In the genomic region with DNA sequence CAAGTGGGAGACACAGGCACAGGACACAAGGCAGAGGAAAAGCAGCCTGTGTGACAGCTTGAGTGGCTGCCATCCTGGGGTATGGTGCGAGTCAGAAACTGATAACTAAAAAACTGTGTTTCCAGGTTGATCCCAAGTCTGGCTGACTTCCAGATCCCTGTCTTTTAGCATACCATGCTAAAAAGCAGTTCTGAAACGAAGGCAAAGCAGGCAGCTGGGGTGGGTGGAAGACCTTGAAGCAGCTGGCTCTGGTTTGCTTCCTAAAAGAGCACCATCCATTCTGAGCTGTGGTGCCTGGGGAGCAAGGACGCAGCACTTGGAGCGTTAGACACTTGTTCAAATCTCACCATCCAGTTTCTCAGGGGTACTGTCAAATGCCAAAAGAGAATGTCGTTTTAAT, we compare ENCODE assay signal across 15 mouse cellular contexts.
DNase-seq lines count a peak whose midpoint lies in the region; ATAC-seq and TF ChIP-seq lines count a peak whose summit lies in the region.
"Had no signal": no experiment of that assay in that cellular context is flagged by ENCODE, and none has a peak within 500 bp of the region (broad histone marks: within the 10 kb centered on the region; RNA-seq: fewer than 3 reads in every experiment).

No protein-coding gene starts in this region.

- H3K4me3 ChIP-seq in forebrain, embryonic 15.5 days = no peak overlapping the region
- H3K4me3 ChIP-seq in forebrain, embryonic 11.5 days (ENCODE audit: low read depth, low read length) = no peak overlapping the region
- H3K4me3 ChIP-seq in limb, embryonic 14.5 days (replicated peaks; ENCODE audit: low read length) = no peak overlapping the region
- H3K4me3 ChIP-seq in limb, embryonic 10.5 days = no peak overlapping the region
- H3K4me3 ChIP-seq in forebrain, postnatal 0 days (ENCODE audit: low read depth, low read length) = no peak overlapping the region
- H3K4me3 ChIP-seq: erythroblast, embryonic 14.5 days; intestine, embryonic 15.5 days; liver, embryonic 15.5 days; neural tube, embryonic 15.5 days had no signal

- peaks cover 9% of the 10 kb centered on the region; the same call in 1 of the 2 replicates for H3K4me1 ChIP-seq in forebrain, embryonic 15.5 days
- no peaks in the 10 kb centered on the region for H3K4me1 ChIP-seq in forebrain, embryonic 11.5 days (replicated peaks; ENCODE audit: control insufficient read depth, insufficient read depth, low read length)
- H3K4me1 ChIP-seq in limb, embryonic 14.5 days (ENCODE audit: control insufficient read depth, insufficient read depth, low read length) = no peaks in the 10 kb centered on the region
- H3K4me1 ChIP-seq in limb, embryonic 10.5 days = no peaks in the 10 kb centered on the region
- H3K4me1 ChIP-seq in forebrain, postnatal 0 days (ENCODE audit: insufficient read depth) = no peaks in the 10 kb centered on the region
- H3K4me1 ChIP-seq: intestine, embryonic 15.5 days; liver, embryonic 15.5 days; neural tube, embryonic 15.5 days had no signal

- no peaks in the 10 kb centered on the region for H3K27me3 ChIP-seq in forebrain, embryonic 15.5 days
- H3K27me3 ChIP-seq in forebrain, embryonic 11.5 days (ENCODE audit: control insufficient read depth, insufficient read depth, low read length) = no peaks in the 10 kb centered on the region
- no peaks in the 10 kb centered on the region for H3K27me3 ChIP-seq in limb, embryonic 14.5 days (ENCODE audit: control insufficient read depth, insufficient read depth, low read length)
- no peaks in the 10 kb centered on the region for H3K27me3 ChIP-seq in limb, embryonic 10.5 days (ENCODE audit: low read depth, poor library complexity, severe bottlenecking)
- H3K27me3 ChIP-seq in forebrain, postnatal 0 days (ENCODE audit: insufficient read depth, low read length) = no peaks in the 10 kb centered on the region
- H3K27me3 ChIP-seq: intestine, embryonic 15.5 days; liver, embryonic 15.5 days; neural tube, embryonic 15.5 days had no signal

- H3K9me3 ChIP-seq in forebrain, embryonic 15.5 days = no peaks in the 10 kb centered on the region
- H3K9me3 ChIP-seq in forebrain, embryonic 11.5 days (ENCODE audit: control insufficient read depth, low read length) = no peaks in the 10 kb centered on the region
- no peaks in the 10 kb centered on the region for H3K9me3 ChIP-seq in limb, embryonic 14.5 days (ENCODE audit: control insufficient read depth, low read length)
- H3K9me3 ChIP-seq in limb, embryonic 10.5 days (replicated peaks) = no peaks in the 10 kb centered on the region
- H3K9me3 ChIP-seq in forebrain, postnatal 0 days (ENCODE audit: low read length) = no peaks in the 10 kb centered on the region
- H3K9me3 ChIP-seq: intestine, embryonic 15.5 days; liver, embryonic 15.5 days; neural tube, embryonic 15.5 days had no signal

- H3K4me2 ChIP-seq in forebrain, embryonic 15.5 days (replicated peaks) = no peak overlapping the region
- H3K4me2 ChIP-seq in forebrain, embryonic 11.5 days (ENCODE audit: low read depth, low read length, severe bottlenecking) = no peak overlapping the region
- no peak overlapping the region for H3K4me2 ChIP-seq in limb, embryonic 14.5 days (replicated peaks; ENCODE audit: low read depth, low read length, severe bottlenecking)
- H3K4me2 ChIP-seq in forebrain, postnatal 0 days (ENCODE audit: low read depth) = no peak overlapping the region
- H3K4me2 ChIP-seq: intestine, embryonic 15.5 days; liver, embryonic 15.5 days; neural tube, embryonic 15.5 days had no signal

- H3K36me3 ChIP-seq in forebrain, embryonic 15.5 days = no peaks in the 10 kb centered on the region
- H3K36me3 ChIP-seq in forebrain, embryonic 11.5 days (ENCODE audit: control insufficient read depth, insufficient read depth, low read length) = no peaks in the 10 kb centered on the region
- H3K36me3 ChIP-seq in limb, embryonic 14.5 days (ENCODE audit: control insufficient read depth, insufficient read depth, low read length) = no peaks in the 10 kb centered on the region
- no peaks in the 10 kb centered on the region for H3K36me3 ChIP-seq in limb, embryonic 10.5 days
- H3K36me3 ChIP-seq in forebrain, postnatal 0 days (ENCODE audit: insufficient read depth) = no peaks in the 10 kb centered on the region
- H3K36me3 ChIP-seq: intestine, embryonic 15.5 days; liver, embryonic 15.5 days; neural tube, embryonic 15.5 days had no signal

- H3K9ac ChIP-seq in forebrain, embryonic 15.5 days (replicated peaks) = no peak overlapping the region
- no peak overlapping the region for H3K9ac ChIP-seq in forebrain, embryonic 11.5 days (ENCODE audit: low read length)
- no peak overlapping the region for H3K9ac ChIP-seq in limb, embryonic 14.5 days (ENCODE audit: low read depth, low read length, severe bottlenecking)
- no peak overlapping the region for H3K9ac ChIP-seq in forebrain, postnatal 0 days
- H3K9ac ChIP-seq: intestine, embryonic 15.5 days; liver, embryonic 15.5 days; neural tube, embryonic 15.5 days had no signal

- H3K27ac ChIP-seq in forebrain, embryonic 15.5 days (replicated peaks) = no peak overlapping the region
- no peak overlapping the region for H3K27ac ChIP-seq in forebrain, embryonic 11.5 days (ENCODE audit: low read depth, low read length)
- H3K27ac ChIP-seq in limb, embryonic 14.5 days (replicated peaks; ENCODE audit: low read depth, low read length) = no peak overlapping the region
- no peak overlapping the region for H3K27ac ChIP-seq in limb, embryonic 10.5 days
- H3K27ac ChIP-seq in forebrain, postnatal 0 days (ENCODE audit: low read depth, low read length) = no peak overlapping the region
- H3K27ac ChIP-seq: intestine, embryonic 15.5 days; liver, embryonic 15.5 days; neural tube, embryonic 15.5 days had no signal

- DNase-seq in forebrain, embryonic 11.5 days (ENCODE audit: low spot score) = no peak
- DNase-seq in limb, embryonic 14.5 days (ENCODE audit: low spot score) = peak; percentile 7
- no peak for DNase-seq in limb, embryonic 10.5 days (ENCODE audit: low spot score)
- peak; percentile 44 for DNase-seq in forebrain, postnatal 0 days
- peak; percentile 38 for DNase-seq in right cerebral cortex, postnatal 14 days
- DNase-seq: cerebellum, adult 11 months; heart, postnatal 36 days; kidney, postnatal 10 days; thymus, postnatal 4 days had no signal

- ATAC-seq in forebrain, embryonic 15.5 days (replicated peaks) = 0 out of 2 replicates have a peak, but pooled peaks have one; percentile 43
- ATAC-seq in forebrain, embryonic 11.5 days (replicated peaks; ENCODE audit: low FRiP score) = no peak
- no peak for ATAC-seq in limb, embryonic 14.5 days (ENCODE audit: low FRiP score, low read depth)
- 0 out of 2 replicates have a peak, but pooled peaks have one; percentile 29 for ATAC-seq in forebrain, postnatal 0 days
- no peak for ATAC-seq in megakaryocyte progenitor cell, adult 5-6 weeks (replicated peaks; ENCODE audit: poor library complexity)
- ATAC-seq: intestine, embryonic 15.5 days had no signal

- TF ChIP-seq CTCF in forebrain, postnatal 0 days (IDR thresholded peaks at IDR 0.05; ENCODE audit: low read depth) = no peak

- TF ChIP-seq POLR2A in limb, embryonic 14.5 days (IDR thresholded peaks at IDR 0.05; ENCODE audit: borderline replicate concordance, extremely low read depth, insufficient read depth, insufficient read length) = no peak

- WGBS in forebrain, embryonic 15.5 days = 43% methylated on average over 5 of the region's 5 CpGs
- WGBS in forebrain, embryonic 11.5 days = 75% methylated on average over 5 of the region's 5 CpGs
- WGBS in limb, embryonic 14.5 days = 44% methylated on average over 5 of the region's 5 CpGs
- 75% methylated on average over 5 of the region's 5 CpGs for WGBS in limb, embryonic 10.5 days
- 38% methylated on average over 5 of the region's 5 CpGs for WGBS in forebrain, postnatal 0 days

Comparison
In these comparisons a context has a peak if more than half of its experiments do, and no peak if none do; other contexts are left out.
1. ATAC-seq: peak in forebrain, embryonic 15.5 days (single experiment) and forebrain, postnatal 0 days (single experiment); none in forebrain, embryonic 11.5 days (single experiment), limb, embryonic 14.5 days (single experiment) and megakaryocyte progenitor cell, adult 5-6 weeks (single experiment).
2. DNase-seq: peak in limb, embryonic 14.5 days (single experiment), forebrain, postnatal 0 days (single experiment) and right cerebral cortex, postnatal 14 days (single experiment); none in forebrain, embryonic 11.5 days (single experiment) and limb, embryonic 10.5 days (single experiment).